Mouse (Mus musculus): Measurements from ENCODE around the gene Inhba. TPM values are rescaled to one million over a fixed set of nuclear protein-coding genes. Genes with fewer than 3 reads are reported as not detected.

Inhba gene
- polyA plus RNA-seq (2015; fragmentation: Nextera tagmentation; extraction: Ambion mirVana) = 11.7 and 12.5 TPM in 2 replicates

DNA sequence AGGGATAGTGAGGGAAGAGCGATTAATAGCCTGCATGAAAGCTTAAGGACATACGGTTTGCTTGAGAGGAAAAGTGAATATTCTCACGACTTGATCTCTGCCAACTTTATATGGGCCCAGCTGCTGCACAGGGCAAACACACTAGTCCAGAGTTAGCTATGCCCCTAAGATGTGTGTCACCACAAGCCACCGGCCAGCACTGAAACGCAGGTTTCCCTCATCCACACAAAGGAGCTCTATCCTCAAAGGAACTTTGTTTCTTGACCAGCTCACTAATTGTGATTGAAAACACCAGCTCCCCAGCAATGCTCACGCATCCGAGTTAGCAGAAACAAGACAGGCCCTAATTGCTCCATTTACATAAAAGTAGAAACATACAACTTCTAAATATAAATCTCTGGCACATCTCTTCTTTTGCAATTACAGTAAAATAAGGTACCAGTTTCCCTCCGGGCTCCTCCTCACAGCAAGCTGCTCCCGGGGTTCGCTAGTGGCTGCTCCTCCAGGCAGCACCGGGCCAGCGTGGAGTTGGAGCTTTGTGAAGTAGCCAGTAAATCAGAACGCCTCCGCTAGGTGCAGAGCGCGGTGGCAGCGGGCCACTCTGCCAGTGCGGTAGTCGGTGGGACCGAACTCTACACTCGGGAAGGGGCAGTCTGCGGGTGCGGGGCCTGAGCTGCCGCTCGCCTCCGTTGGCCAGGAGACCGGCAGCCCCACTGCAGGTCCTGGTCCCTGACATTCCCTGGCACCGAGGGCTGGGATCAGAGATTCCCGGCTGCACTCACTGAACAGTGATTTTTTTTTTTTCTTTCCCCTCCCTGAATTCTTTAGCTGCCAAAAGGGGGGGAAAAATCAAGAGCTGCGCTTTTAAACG, at the start of gene Inhba:
Inhba (plus strand) TSS at position 480 of the 871 bp plus-strand sequence.
- peak within 1 kb of the TSS; percentile 72 for H3K27ac ChIP-seq (ENCODE audit: low read length)
- peaks cover 4% of the 10 kb centered on the region; the same call in 1 of the 2 replicates for H3K27me3 ChIP-seq (ENCODE audit: control insufficient read depth, insufficient read depth, low read length)
- H3K9me3 ChIP-seq (replicated peaks; ENCODE audit: control insufficient read depth, low read length) = no peaks in the 10 kb centered on the region
- peak; percentile 62 for ATAC-seq (replicated peaks; ENCODE audit: extremely low read depth, insufficient read depth, low FRiP score)
- WGBS = 10% methylated on average over 31 of the region's 31 CpGs
- H3K4me2 ChIP-seq (ENCODE audit: low read depth, low read length) = peak within 1 kb of the TSS; percentile 77
- H3K4me1 ChIP-seq (ENCODE audit: control insufficient read depth, insufficient read depth, low read length) = peaks cover 9% of the 10 kb centered on the region
- no peaks in the 10 kb centered on the region for H3K36me3 ChIP-seq (ENCODE audit: control insufficient read depth, insufficient read depth)
- H3K4me3 ChIP-seq (ENCODE audit: low read length) = peak within 1 kb of the TSS; percentile 55
- H3K9ac ChIP-seq (ENCODE audit: low read length) = peak within 1 kb of the TSS; percentile 81

DNA sequence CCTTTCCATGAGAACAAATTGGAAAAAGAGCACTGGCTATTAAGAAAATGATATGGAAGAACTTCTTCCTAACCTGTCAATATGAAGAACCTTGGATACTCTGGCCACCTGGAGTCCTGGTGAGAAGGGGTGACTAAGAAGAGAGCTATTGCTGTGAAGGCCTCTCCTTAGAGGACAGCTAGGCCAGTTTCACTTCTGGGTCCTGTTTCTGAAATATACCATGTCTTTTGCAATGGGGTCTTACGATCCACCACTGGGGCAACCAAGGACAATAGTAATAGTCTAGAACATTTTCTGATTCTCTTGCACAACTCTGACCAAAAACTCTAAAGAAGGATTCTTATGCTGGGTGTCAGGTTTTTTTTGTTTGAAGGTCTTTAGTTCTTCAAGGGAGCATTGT, 35.1 kb upstream of the Inhba start:
- Histone ChIP-seq H3K27ac (ENCODE audit: low read length) (no peak overlapping the region), H3K9ac (ENCODE audit: low read length) (no peak overlapping the region), H3K4me1 (ENCODE audit: control insufficient read depth, insufficient read depth, low read length) (no peaks in the 10 kb centered on the region), H3K27me3 (ENCODE audit: control insufficient read depth, insufficient read depth, low read length) (no peaks in the 10 kb centered on the region), H3K9me3 (replicated peaks; ENCODE audit: control insufficient read depth, low read length) (no peaks in the 10 kb centered on the region), H3K36me3 (ENCODE audit: control insufficient read depth, insufficient read depth) (no peaks in the 10 kb centered on the region), H3K4me2 (ENCODE audit: low read depth, low read length) (no peak overlapping the region), H3K4me3 (ENCODE audit: low read length) (no peak overlapping the region)
- WGBS = 84% methylated on average over 1 of the region's 1 CpGs
- no peak for ATAC-seq (replicated peaks; ENCODE audit: extremely low read depth, insufficient read depth, low FRiP score)

DNA sequence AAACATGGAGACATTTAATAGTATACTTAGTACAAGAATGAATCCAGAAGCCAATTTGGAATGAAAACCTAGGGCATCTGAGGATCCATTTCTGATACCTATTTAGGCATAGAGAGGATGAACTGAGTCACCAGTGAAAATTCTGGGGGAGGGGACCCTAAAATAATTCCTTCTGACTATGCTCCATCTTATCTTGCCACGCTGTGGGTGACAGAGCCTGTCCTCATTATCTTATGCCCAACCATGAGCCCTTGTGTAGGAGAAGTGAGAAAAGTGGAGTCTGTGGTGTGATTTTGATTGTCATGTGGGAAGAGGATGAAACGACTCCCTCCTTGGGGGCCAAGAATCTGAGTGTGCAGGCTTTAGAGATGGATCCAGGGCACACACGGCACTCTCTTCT, 32.1 kb upstream of the Inhba start:
- H3K4me2 ChIP-seq (ENCODE audit: low read depth, low read length) = no peak overlapping the region
- no peaks in the 10 kb centered on the region for H3K9me3 ChIP-seq (replicated peaks; ENCODE audit: control insufficient read depth, low read length)
- WGBS = 57% methylated on average over 3 of the region's 3 CpGs
- no peaks in the 10 kb centered on the region for H3K27me3 ChIP-seq (ENCODE audit: control insufficient read depth, insufficient read depth, low read length)
- H3K36me3 ChIP-seq (ENCODE audit: control insufficient read depth, insufficient read depth) = no peaks in the 10 kb centered on the region
- no peak for ATAC-seq (replicated peaks; ENCODE audit: extremely low read depth, insufficient read depth, low FRiP score)
- H3K27ac ChIP-seq (ENCODE audit: low read length) = no peak overlapping the region
- no peak overlapping the region for H3K9ac ChIP-seq (ENCODE audit: low read length)
- no peaks in the 10 kb centered on the region for H3K4me1 ChIP-seq (ENCODE audit: control insufficient read depth, insufficient read depth, low read length)
- H3K4me3 ChIP-seq (ENCODE audit: low read length) = no peak overlapping the region

DNA sequence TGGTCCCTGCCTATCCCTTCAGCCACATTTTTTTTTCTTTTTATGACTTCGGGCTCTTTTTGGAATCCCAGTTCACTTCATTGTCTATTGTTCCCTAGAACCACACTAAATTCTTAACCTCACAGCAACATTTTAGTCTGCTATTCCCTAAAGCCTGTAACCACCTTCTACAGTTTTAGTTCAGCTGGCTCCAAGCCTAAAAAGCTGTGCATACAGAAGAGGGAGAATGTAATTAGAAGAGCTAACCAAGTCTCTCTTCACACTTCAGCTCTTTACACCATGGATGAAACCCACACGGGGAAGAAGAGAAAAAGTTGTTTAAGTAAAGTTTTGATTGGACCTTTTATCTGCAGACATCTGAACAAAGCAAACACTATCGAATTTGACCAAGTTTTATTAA, 29.6 kb upstream of the Inhba start:
- no peaks in the 10 kb centered on the region for H3K36me3 ChIP-seq (ENCODE audit: control insufficient read depth, insufficient read depth)
- H3K9me3 ChIP-seq (replicated peaks; ENCODE audit: control insufficient read depth, low read length) = no peaks in the 10 kb centered on the region
- no peak overlapping the region for H3K9ac ChIP-seq (ENCODE audit: low read length)
- no peaks in the 10 kb centered on the region for H3K27me3 ChIP-seq (ENCODE audit: control insufficient read depth, insufficient read depth, low read length)
- H3K4me2 ChIP-seq (ENCODE audit: low read depth, low read length) = no peak overlapping the region
- H3K27ac ChIP-seq (ENCODE audit: low read length) = no peak overlapping the region
- no peak for ATAC-seq (replicated peaks; ENCODE audit: extremely low read depth, insufficient read depth, low FRiP score)
- no peak overlapping the region for H3K4me3 ChIP-seq (ENCODE audit: low read length)
- no peaks in the 10 kb centered on the region for H3K4me1 ChIP-seq (ENCODE audit: control insufficient read depth, insufficient read depth, low read length)
- WGBS = 66% methylated on average over 3 of the region's 3 CpGs

DNA sequence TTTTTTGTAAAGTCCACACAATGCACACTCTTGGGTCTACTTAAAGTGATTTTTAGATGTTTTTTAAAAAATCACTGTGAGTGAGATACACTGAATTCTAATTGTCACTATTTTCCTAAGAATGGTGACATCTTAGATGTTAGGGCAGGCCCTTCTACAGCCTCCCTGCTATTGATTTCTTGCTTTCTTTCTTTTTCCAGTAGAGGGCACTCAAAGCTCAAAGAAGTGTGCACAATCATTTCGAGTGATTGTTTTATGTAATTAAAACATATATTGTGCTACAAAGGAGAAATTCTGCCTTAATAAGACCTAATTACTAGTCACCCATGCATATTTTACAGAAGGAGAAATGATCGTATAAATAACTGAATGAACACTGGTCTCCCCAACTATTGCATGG, 25.9 kb upstream of the Inhba start:
- ATAC-seq (replicated peaks; ENCODE audit: extremely low read depth, insufficient read depth, low FRiP score) = no peak
- Histone ChIP-seq H3K4me3 (ENCODE audit: low read length) (no peak overlapping the region), H3K4me1 (ENCODE audit: control insufficient read depth, insufficient read depth, low read length) (no peaks in the 10 kb centered on the region), H3K9ac (ENCODE audit: low read length) (no peak overlapping the region), H3K9me3 (replicated peaks; ENCODE audit: control insufficient read depth, low read length) (no peaks in the 10 kb centered on the region), H3K27me3 (ENCODE audit: control insufficient read depth, insufficient read depth, low read length) (no peaks in the 10 kb centered on the region), H3K36me3 (ENCODE audit: control insufficient read depth, insufficient read depth) (no peaks in the 10 kb centered on the region), H3K27ac (ENCODE audit: low read length) (no peak overlapping the region), H3K4me2 (ENCODE audit: low read depth, low read length) (no peak overlapping the region)
- 58% methylated on average over 2 of the region's 2 CpGs for WGBS

DNA sequence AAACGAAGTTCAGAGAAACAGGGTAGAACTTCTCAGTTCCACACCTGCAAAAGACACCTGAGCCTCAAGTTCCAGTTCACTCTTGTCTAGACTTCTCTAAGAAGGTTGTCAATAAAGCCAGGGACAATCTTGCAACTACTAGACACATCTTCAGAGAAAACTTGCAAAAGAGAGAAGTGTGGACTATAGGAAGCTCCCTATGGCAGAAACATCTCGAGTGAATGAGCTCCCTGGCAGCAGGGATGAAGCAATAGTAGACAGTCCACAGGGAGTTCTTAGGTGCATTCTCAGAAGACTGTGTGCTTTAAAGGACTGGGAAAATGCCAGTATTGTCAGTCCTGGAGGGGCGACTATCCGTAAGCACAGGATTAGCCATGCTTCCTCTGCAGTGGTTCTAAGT, 25.5 kb upstream of the Inhba start:
- Histone ChIP-seq H3K4me3 (ENCODE audit: low read length) (no peak overlapping the region), H3K9ac (ENCODE audit: low read length) (no peak overlapping the region), H3K9me3 (replicated peaks; ENCODE audit: control insufficient read depth, low read length) (no peaks in the 10 kb centered on the region), H3K4me2 (ENCODE audit: low read depth, low read length) (no peak overlapping the region), H3K4me1 (ENCODE audit: control insufficient read depth, insufficient read depth, low read length) (no peaks in the 10 kb centered on the region), H3K27ac (ENCODE audit: low read length) (no peak overlapping the region), H3K27me3 (ENCODE audit: control insufficient read depth, insufficient read depth, low read length) (no peaks in the 10 kb centered on the region), H3K36me3 (ENCODE audit: control insufficient read depth, insufficient read depth) (no peaks in the 10 kb centered on the region)
- 82% methylated on average over 4 of the region's 4 CpGs for WGBS
- ATAC-seq (replicated peaks; ENCODE audit: extremely low read depth, insufficient read depth, low FRiP score) = no peak

DNA sequence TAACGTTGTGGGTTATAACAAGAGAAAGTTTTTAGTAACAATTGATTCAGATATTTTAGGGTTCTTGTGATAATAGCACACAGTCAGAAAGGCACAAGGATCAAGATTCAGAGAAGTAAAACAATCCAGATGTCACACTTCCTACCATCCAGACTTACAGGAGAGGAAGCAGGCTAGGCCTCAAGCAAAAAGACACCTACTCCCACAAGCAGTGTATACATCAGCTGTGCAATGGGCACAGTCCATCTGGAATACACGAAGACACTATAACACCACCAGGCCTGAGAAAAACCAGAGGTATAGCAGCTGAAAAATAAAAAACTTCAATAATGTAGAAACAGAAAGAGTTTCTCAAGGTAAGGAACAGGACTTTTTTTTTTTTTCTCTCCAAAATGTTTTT, 16.3 kb upstream of the Inhba start:
- ATAC-seq (replicated peaks; ENCODE audit: extremely low read depth, insufficient read depth, low FRiP score) = no peak
- H3K36me3 ChIP-seq (ENCODE audit: control insufficient read depth, insufficient read depth) = no peaks in the 10 kb centered on the region
- no peak overlapping the region for H3K4me3 ChIP-seq (ENCODE audit: low read length)
- no peaks in the 10 kb centered on the region for H3K9me3 ChIP-seq (replicated peaks; ENCODE audit: control insufficient read depth, low read length)
- no peak overlapping the region for H3K4me2 ChIP-seq (ENCODE audit: low read depth, low read length)
- H3K4me1 ChIP-seq (ENCODE audit: control insufficient read depth, insufficient read depth, low read length) = no peaks in the 10 kb centered on the region
- no peaks in the 10 kb centered on the region for H3K27me3 ChIP-seq (ENCODE audit: control insufficient read depth, insufficient read depth, low read length)
- H3K9ac ChIP-seq (ENCODE audit: low read length) = no peak overlapping the region
- no peak overlapping the region for H3K27ac ChIP-seq (ENCODE audit: low read length)
- 61% methylated on average over 2 of the region's 2 CpGs for WGBS

DNA sequence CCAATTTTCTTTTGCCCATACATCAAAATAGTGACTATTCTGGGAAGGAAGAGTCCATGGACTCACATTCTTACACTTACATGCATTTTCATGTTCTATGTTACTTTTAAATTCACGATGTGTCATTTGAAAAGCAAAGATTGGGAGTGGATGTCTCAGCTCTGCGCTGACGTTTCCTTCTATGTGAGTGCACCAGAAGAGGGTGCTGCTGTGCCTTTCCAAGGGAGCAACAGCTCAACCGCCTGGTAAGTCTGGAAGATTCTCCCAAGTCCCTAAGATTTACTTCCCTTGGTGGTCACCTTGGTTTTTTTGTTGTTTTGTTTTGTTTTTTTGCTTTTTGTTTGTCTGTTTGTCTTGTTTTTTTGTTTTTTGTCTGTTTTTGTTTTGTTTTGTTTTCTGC, 6.1 kb upstream of the Inhba start:
- Histone ChIP-seq H3K9ac (ENCODE audit: low read length) (no peak overlapping the region), H3K4me3 (ENCODE audit: low read length) (no peak overlapping the region), H3K27me3 (ENCODE audit: control insufficient read depth, insufficient read depth, low read length) (no peaks in the 10 kb centered on the region), H3K27ac (ENCODE audit: low read length) (no peak overlapping the region), H3K4me1 (ENCODE audit: control insufficient read depth, insufficient read depth, low read length) (no peaks in the 10 kb centered on the region), H3K4me2 (ENCODE audit: low read depth, low read length) (no peak overlapping the region), H3K36me3 (ENCODE audit: control insufficient read depth, insufficient read depth) (no peaks in the 10 kb centered on the region), H3K9me3 (replicated peaks; ENCODE audit: control insufficient read depth, low read length) (no peaks in the 10 kb centered on the region)
- ATAC-seq (replicated peaks; ENCODE audit: extremely low read depth, insufficient read depth, low FRiP score) = no peak
- 13% methylated on average over 4 of the region's 4 CpGs for WGBS

DNA sequence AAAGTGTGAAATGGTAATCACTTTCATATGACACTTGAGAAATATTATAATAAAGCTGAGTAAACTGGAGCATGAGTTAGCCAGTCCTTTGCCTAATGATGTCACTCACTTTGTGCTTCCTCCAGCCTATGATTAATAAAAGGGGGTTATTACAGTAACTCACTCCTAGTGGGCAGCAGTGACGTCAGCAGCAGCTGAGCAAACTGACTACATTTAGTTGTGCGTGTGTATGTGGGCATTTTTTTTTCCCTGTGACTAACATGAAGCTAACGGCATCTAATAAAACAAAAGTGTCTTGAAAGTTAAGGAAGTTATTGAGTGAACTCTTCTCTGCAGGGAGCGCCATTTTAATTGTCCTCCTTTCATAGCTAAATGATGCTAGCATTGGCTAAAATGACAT, 3.9 kb upstream of the Inhba start:
- Histone ChIP-seq H3K36me3 (ENCODE audit: control insufficient read depth, insufficient read depth) (no peaks in the 10 kb centered on the region), H3K4me1 (ENCODE audit: control insufficient read depth, insufficient read depth, low read length) (peaks cover 8% of the 10 kb centered on the region), H3K27ac (ENCODE audit: low read length) (no peak overlapping the region), H3K9me3 (replicated peaks; ENCODE audit: control insufficient read depth, low read length) (no peaks in the 10 kb centered on the region), H3K27me3 (ENCODE audit: control insufficient read depth, insufficient read depth, low read length) (no peaks in the 10 kb centered on the region), H3K4me2 (ENCODE audit: low read depth, low read length) (no peak overlapping the region), H3K9ac (ENCODE audit: low read length) (no peak overlapping the region), H3K4me3 (ENCODE audit: low read length) (no peak overlapping the region)
- no peak for ATAC-seq (replicated peaks; ENCODE audit: extremely low read depth, insufficient read depth, low FRiP score)
- WGBS = 70% methylated on average over 4 of the region's 4 CpGs

Data from heart, embryonic 16.5 days (tissue).